Mouse (Mus musculus) thymus, postnatal 0 days (tissue): ENCODE data around the gene Pycr2. TPM values are rescaled to one million over a fixed set of nuclear protein-coding genes. Genes with fewer than 3 reads are reported as not detected.
"Not testable (repeated sequence)": the region's sequence is repeated elsewhere in the genome, so short reads cannot be mapped to it uniquely, and the experiment has no call there.

Experiments used
- DNase-seq: peaks from one replicate; pipeline ENCODE4 v3.0.0-alpha.2; 2015; ENCODE audit warnings: low spot score
- polyA plus RNA-seq: library from polyadenylated mRNA; unstranded; fragments of >200 nt; fragmentation: Nextera tagmentation; extraction: Ambion mirVana; gene quantifications from 2 replicates; pipeline ENCODE4 v1.2.1, GENCODE M21; 2015

Pycr2 gene
- 142 and 147 TPM in 2 replicates for polyA plus RNA-seq

- DNase-seq: peak; percentile 95
These were observed at the start of gene Pycr2 for GRCm38 (mm10) chr1:180904039-180904814. Gene Pycr2 (plus strand): TSS chr1:180904293.

- no peak for DNase-seq
These were observed 45.3 kb upstream of the Pycr2 start for GRCm38 (mm10) chr1:180858763-180859162.

DNA sequence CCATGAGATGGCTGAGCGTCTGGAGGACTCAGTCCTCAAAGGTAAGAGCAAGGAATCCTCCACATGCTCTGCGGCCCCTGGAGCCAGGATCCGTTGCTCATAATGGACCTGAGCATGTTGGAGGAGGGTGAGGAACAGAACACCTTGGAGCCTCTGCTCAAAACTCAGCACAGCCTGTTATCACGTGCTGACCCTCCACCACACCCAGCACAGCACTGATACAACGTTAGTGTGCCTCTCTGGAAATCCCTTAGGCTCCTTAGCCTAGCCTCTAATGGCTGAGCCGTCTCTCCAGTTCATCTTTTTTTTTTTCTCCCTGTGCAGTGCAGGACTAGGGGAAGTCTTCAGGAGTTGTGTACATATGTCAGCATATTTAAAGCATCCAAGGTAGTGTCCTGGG is 44.1 kb upstream of the Pycr2 start:
- no peak for DNase-seq

GRCm38 (mm10) chr1:180863606-180864005 is 40.5 kb upstream of the Pycr2 start:
- peak; percentile 67 for DNase-seq

GRCm38 (mm10) chr1:180866001-180866400 is 38.1 kb upstream of the Pycr2 start:
- DNase-seq: no peak

DNA sequence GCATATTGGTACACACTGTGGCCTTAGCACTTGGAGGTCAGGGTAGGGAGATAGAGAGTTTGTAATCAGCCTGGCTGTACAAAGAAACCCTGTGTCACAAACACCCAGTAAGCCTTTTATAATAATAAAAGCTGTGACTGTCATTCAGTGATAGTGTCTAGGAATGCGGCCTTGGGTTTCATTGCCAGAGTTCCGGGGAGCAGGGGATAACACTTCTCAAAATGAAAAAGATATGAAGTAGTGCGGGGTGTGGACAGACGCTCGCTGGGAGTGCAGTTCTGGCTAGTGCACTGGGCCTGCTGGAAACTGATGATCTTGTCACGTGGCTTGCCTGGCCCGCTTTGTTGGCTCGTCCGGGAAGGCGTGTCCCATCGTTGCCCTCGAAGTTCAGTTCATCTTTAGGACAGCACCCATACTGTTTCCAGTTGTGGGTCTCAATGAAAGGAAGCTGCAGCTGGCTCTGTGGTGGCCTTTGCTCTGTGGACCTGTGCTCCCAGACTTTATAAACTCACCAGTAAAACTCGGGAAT is 33.9 kb upstream of the Pycr2 start:
- no peak for DNase-seq

- DNase-seq: peak; percentile 90
These were observed 30.1 kb upstream of the Pycr2 start for GRCm38 (mm10) chr1:180873861-180874484.

GRCm38 (mm10) chr1:180874615-180875014 is 29.5 kb upstream of the Pycr2 start:
- no peak for DNase-seq

- DNase-seq: peak; percentile 66
These were observed 29.0 kb upstream of the Pycr2 start for GRCm38 (mm10) chr1:180875126-180875525.

GRCm38 (mm10) chr1:180877466-180877865 is 26.6 kb upstream of the Pycr2 start:
- no peak for DNase-seq

DNA sequence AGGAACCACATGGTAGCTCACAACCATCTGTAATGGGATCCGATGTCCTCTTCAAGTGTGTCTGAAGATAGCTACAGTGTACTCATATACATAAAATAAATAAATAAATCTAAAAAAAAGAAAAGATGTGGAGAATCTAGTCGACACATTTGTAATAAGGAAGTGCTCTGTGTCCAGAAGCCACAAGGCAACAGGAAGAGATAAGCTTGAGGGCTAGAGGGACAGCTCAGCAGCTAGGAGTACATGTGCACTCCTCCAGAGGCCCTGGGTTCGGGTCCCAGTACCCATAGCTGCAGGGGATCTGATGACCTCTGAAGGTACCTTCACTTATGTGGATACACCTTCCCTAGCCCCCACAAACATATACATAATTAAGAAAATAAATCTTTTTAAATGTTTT is 22.3 kb upstream of the Pycr2 start:
- DNase-seq: no peak

DNA sequence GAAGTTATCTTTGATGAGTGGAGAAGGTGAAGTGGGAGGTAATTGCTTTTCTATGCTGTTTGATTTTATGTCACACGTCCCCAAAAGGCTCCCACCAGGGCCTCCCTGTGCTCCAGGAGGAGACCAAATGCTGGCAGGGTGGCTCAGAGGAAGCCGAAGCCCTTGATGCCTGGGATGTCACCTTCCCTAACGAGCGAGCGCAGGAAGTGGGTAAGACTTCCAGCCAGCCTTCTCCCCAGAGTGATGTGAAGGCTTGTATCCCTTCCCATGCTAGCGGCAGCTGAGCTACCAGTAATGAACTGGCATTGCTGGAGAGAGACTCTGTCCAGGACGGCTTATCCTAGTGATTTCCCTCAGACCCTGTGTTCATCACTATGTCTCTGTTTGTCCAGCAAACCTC is 20.4 kb upstream of the Pycr2 start:
- peak; percentile 60 for DNase-seq

GRCm38 (mm10) chr1:180884484-180884883 is 19.6 kb upstream of the Pycr2 start:
- peak; percentile 81 for DNase-seq

GRCm38 (mm10) chr1:180888556-180889042 is 15.5 kb upstream of the Pycr2 start:
- DNase-seq: no peak

DNA sequence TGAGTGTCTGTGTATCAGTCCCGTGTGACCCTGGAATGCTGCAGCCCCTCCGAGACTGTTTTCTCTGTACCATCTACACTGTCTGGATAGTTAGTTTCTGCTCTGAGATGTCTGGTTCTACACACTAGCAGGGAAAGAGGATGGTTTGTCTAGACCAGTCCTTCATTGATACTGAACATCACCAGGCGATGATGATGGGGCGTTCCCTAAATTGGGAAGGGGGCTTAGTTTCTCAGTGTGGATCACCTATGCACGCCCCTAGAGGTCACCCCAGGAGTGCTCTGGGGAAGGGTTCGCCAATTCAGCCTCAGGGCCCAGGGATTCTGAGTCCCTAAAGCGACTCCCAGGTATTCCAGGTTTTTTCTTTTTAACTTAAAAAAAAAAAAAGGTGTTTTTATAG is 14.9 kb upstream of the Pycr2 start:
- DNase-seq: no peak

DNA sequence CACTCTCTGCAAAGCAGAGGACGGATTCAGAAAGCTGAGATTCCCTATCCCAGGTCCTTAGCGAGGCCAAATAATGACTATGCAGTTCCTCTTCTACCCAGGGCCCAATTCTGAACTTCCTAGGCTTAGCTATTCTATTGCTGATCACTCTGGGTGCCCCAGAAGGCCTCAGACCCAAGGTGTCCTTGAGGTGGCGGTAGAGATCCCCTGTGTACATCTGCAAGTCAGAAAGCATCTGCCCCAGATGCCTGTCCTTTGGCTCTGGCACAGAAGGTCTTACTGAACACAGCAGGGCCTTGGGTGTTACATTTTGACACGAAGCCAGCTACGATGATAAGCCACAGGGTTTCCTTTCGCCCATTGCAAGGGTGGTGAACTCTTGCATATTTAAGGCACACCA is 14.3 kb upstream of the Pycr2 start:
- DNase-seq: peak; percentile 74

DNA sequence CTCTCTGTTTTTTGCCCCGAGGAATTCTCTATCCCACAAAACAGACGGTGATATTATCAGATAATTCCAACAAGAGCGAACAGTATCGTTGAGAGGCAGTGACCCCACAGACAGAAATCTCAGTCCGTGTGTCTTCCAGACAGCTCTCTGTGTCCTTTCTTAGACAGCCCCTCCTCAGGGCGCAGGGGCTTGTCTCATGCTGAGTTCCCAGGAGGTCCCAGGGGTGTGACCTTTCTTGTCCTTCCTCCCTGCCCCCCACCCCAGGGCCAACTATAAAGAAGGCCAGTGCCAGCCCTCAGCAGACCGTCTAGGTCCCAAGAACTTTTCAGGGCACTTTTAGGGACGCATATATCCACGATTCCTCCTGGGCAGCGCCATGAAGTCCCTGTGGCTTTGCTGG is 11.3 kb upstream of the Pycr2 start, which contains the start of gene Lefty2:
Gene Lefty2 (plus strand): TSS at position 301 of the 400 bp plus-strand sequence.
- DNase-seq: no peak

GRCm38 (mm10) chr1:180894088-180894987 is 9.8 kb upstream of the Pycr2 start:
- DNase-seq: not testable (repeated sequence)

- DNase-seq: peak; percentile 81
These were observed 3.0 kb upstream of the Pycr2 start for GRCm38 (mm10) chr1:180901107-180901506.

GRCm38 (mm10) chr1:180902915-180903314 is 1.2 kb upstream of the Pycr2 start:
- no peak for DNase-seq

GRCm38 (mm10) chr1:180903666-180904038 is 441 bp upstream of the Pycr2 start:
- DNase-seq: no peak

- no peak for DNase-seq
These were observed 655 bp downstream of the Pycr2 start for GRCm38 (mm10) chr1:180904815-180905080.
